Comparison of ENCODE assay signal across 17 mouse cellular contexts in genomic region chr8:106570386-106570785, GRCm38 (mm10). TPM values are rescaled to one million over a fixed set of nuclear protein-coding genes. Genes with fewer than 3 reads are reported as not detected.
DNase-seq lines count a peak whose midpoint lies in the region; ATAC-seq lines count a peak whose summit lies in the region.
"Had no signal": no experiment of that assay in that cellular context is flagged by ENCODE, and none has a peak within 500 bp of the region (broad histone marks: within the 10 kb centered on the region; RNA-seq: fewer than 3 reads in every experiment).

No protein-coding gene starts in this region.

- WGBS in intestine, embryonic 16.5 days: 51% methylated on average over 4 of the region's 4 CpGs
- 69% methylated on average over 4 of the region's 4 CpGs for WGBS in stomach, embryonic 16.5 days

- no peak overlapping the region for H3K4me2 ChIP-seq in intestine, embryonic 16.5 days (ENCODE audit: low read depth, low read length)
- no peak overlapping the region for H3K4me2 ChIP-seq in stomach, embryonic 16.5 days (ENCODE audit: low read depth, low read length)
- H3K4me2 ChIP-seq: embryonic facial prominence, embryonic 13.5 days; liver, embryonic 13.5 days; lung, embryonic 15.5 days had no signal

- no peaks in the 10 kb centered on the region for H3K4me1 ChIP-seq in intestine, embryonic 16.5 days (ENCODE audit: control insufficient read depth, insufficient read depth, low read length)
- no peaks in the 10 kb centered on the region for H3K4me1 ChIP-seq in stomach, embryonic 16.5 days (ENCODE audit: control insufficient read depth, insufficient read depth, low read length)
- H3K4me1 ChIP-seq: embryonic facial prominence, embryonic 13.5 days; liver, embryonic 13.5 days had no signal

- no peak overlapping the region for H3K4me3 ChIP-seq in intestine, embryonic 16.5 days (ENCODE audit: low read length)
- H3K4me3 ChIP-seq in stomach, embryonic 16.5 days (replicated peaks; ENCODE audit: low read length): no peak overlapping the region
- H3K4me3 ChIP-seq: embryonic facial prominence, embryonic 13.5 days; liver, embryonic 13.5 days; lung, embryonic 15.5 days had no signal

- intact Hi-C loops in gastrocnemius, postnatal 36 days (cut with DNase I): no loop called here

- H3K9me3 ChIP-seq in intestine, embryonic 16.5 days (ENCODE audit: control insufficient read depth, low read length): no peaks in the 10 kb centered on the region
- H3K9me3 ChIP-seq in stomach, embryonic 16.5 days (replicated peaks; ENCODE audit: control insufficient read depth, low read length): no peaks in the 10 kb centered on the region
- H3K9me3 ChIP-seq: embryonic facial prominence, embryonic 13.5 days; liver, embryonic 13.5 days; lung, embryonic 15.5 days had no signal

- H3K9ac ChIP-seq in intestine, embryonic 16.5 days (ENCODE audit: low read depth, low read length): no peak overlapping the region
- no peak overlapping the region for H3K9ac ChIP-seq in stomach, embryonic 16.5 days (ENCODE audit: low read length)
- H3K9ac ChIP-seq: embryonic facial prominence, embryonic 13.5 days; liver, embryonic 13.5 days; lung, embryonic 15.5 days had no signal

- H3K36me3 ChIP-seq in intestine, embryonic 16.5 days (ENCODE audit: control insufficient read depth, insufficient read depth, low read length): no peaks in the 10 kb centered on the region
- H3K36me3 ChIP-seq in stomach, embryonic 16.5 days (ENCODE audit: control insufficient read depth, insufficient read depth, low read length): no peaks in the 10 kb centered on the region
- H3K36me3 ChIP-seq: embryonic facial prominence, embryonic 13.5 days; liver, embryonic 13.5 days; lung, embryonic 15.5 days had no signal

- ATAC-seq in intestine, embryonic 16.5 days: peak; percentile 62
- peak; percentile 61; the same call in 1 of the 2 replicates for ATAC-seq in stomach, embryonic 16.5 days (ENCODE audit: insufficient read depth, low FRiP score)

- peak; percentile 74 to 82 for DNase-seq in kidney, adult 8-10 months
- DNase-seq in kidney, postnatal 25 days: peak; percentile 67 to 78
- no peak for DNase-seq in gastrocnemius, postnatal 36 days
- DNase-seq in thymus, adult 18-20 months: no peak
- DNase-seq in layer of hippocampus, postnatal 36 days: no peak
- DNase-seq: adrenal gland, postnatal 10 days; cerebellum, adult 11-12 months; cerebellum, postnatal 36 days; gastrocnemius, postnatal 14 days; left cerebral cortex, postnatal 4 days; liver, embryonic 13.5 days; right cerebral cortex, postnatal 14 days had no signal

- peak overlapping the region; percentile 78 for H3K27ac ChIP-seq in intestine, embryonic 16.5 days (ENCODE audit: low read length)
- peak overlapping the region; percentile 90 for H3K27ac ChIP-seq in stomach, embryonic 16.5 days (ENCODE audit: low read length)
- H3K27ac ChIP-seq: embryonic facial prominence, embryonic 13.5 days; liver, embryonic 13.5 days; lung, embryonic 15.5 days had no signal

- H3K27me3 ChIP-seq in intestine, embryonic 16.5 days (replicated peaks; ENCODE audit: control insufficient read depth, insufficient read depth, low read length): no peaks in the 10 kb centered on the region
- H3K27me3 ChIP-seq in stomach, embryonic 16.5 days (ENCODE audit: control insufficient read depth, insufficient read depth, low read length): no peaks in the 10 kb centered on the region
- H3K27me3 ChIP-seq: embryonic facial prominence, embryonic 13.5 days; liver, embryonic 13.5 days; lung, embryonic 15.5 days had no signal

RNA-seq across cellular contexts. Expression of gene Gm10073, which starts 2.9 kb away (rescaled TPM):
- 8.4 and 10.6 TPM in 2 replicates for polyA plus RNA-seq in intestine, embryonic 16.5 days (2015; fragmentation: Nextera tagmentation; extraction: Ambion mirVana)
- 13.4 and 26.5 TPM in 2 replicates for polyA plus RNA-seq in stomach, embryonic 16.5 days (2015; fragmentation: Nextera tagmentation; extraction: Ambion mirVana)
- 10 to 100 TPM; 77.3 to 89.2 TPM for total RNA-seq in gastrocnemius, postnatal 36 days (2021)
- total RNA-seq in layer of hippocampus, postnatal 36 days (2021): 10 to 100 TPM; 86.3 to 90.8 TPM

RNA-seq across cellular contexts. Expression of gene Cdh1, which starts 32.8 kb away (rescaled TPM):
- 170 and 181 TPM in 2 replicates for polyA plus RNA-seq in intestine, embryonic 16.5 days (2015; fragmentation: Nextera tagmentation; extraction: Ambion mirVana)
- polyA plus RNA-seq in stomach, embryonic 16.5 days (2015; fragmentation: Nextera tagmentation; extraction: Ambion mirVana): 215 and 267 TPM in 2 replicates
- total RNA-seq in gastrocnemius, postnatal 36 days (2021): under 1 TPM; 0.18 to 0.37 TPM
- under 1 TPM; 0.20 to 0.48 TPM for total RNA-seq in layer of hippocampus, postnatal 36 days (2021)

RNA-seq across cellular contexts. Expression of gene Cdh3, which starts 59.7 kb away (rescaled TPM):
- polyA plus RNA-seq in intestine, embryonic 16.5 days (2015; fragmentation: Nextera tagmentation; extraction: Ambion mirVana): 11.5 and 12.5 TPM in 2 replicates
- 16.7 and 16.8 TPM in 2 replicates for polyA plus RNA-seq in stomach, embryonic 16.5 days (2015; fragmentation: Nextera tagmentation; extraction: Ambion mirVana)
- under 1 TPM in 1 of 2 experiments, not detected in 1; 0.10 TPM for total RNA-seq in gastrocnemius, postnatal 36 days (2021)
- total RNA-seq in layer of hippocampus, postnatal 36 days (2021): under 1 TPM; 0.07 to 0.35 TPM
- total RNA-seq: megakaryocyte progenitor cell, adult 5-6 weeks had no signal

Comparison
In these comparisons a context has a peak if more than half of its experiments do, and no peak if none do; other contexts are left out.
1. DNase-seq: peak in kidney, adult 8-10 months (2 of 2) and kidney, postnatal 25 days (2 of 2); none in gastrocnemius, postnatal 36 days (0 of 2), thymus, adult 18-20 months (0 of 2) and layer of hippocampus, postnatal 36 days (0 of 2).